Mouse (Mus musculus): ENCODE data around the gene Ndufa4l2.

DNA sequence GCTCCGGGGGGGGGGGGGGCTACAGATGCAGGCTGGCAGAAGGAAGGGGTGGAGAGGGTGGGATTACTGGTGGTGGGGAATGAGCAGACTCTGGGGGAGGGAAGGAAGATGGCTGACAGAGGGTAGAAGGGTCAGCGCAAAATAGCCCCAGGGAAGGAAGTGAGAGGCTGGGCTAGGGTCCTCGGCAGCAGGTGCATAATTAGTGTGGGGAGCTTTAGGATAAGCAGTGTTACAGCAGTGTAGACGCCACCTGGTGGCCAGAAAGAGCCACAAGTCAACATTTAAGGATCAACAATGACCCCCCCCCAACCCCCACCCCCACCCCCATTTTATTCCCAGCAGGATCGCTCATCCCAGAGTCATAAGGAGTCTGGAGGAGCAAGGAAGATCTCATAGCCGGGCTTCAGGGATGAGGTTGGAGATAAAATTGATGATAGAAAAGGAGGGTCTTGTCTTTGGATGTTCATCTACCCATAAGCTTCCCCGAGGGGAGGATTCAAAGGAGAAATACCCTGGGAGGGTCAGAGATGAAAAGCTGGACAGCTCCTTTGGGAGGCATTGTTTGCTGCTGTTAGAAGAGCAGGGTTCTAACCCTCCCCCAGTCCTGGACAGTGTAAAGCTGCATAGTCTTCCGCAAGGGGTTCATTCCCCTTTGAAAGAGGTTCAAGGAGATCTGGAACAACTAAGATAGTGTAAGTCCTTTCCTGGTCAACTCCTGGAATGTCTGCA, 22.0 kb downstream of the Ndufa4l2 start:
- TF ChIP-seq ZC3H11A (IDR thresholded peaks at IDR 0.05; ENCODE audit: borderline replicate concordance, low read depth, low read length) (no peak), HCFC1 (IDR thresholded peaks at IDR 0.05; ENCODE audit: borderline replicate concordance, insufficient read depth, low read length) (no peak), CHD2 (IDR thresholded peaks at IDR 0.05; ENCODE audit: low read depth, low read length) (no peak), MAFK (IDR thresholded peaks at IDR 0.05; ENCODE audit: insufficient read depth, low read depth, low read length) (no peak), ZNF384 (IDR thresholded peaks at IDR 0.05; ENCODE audit: low read depth, low read length) (no peak)

Measured in ES-E14 (cell line).